Mouse (Mus musculus): ENCODE measurements around the gene Sec22b. TPM values are rescaled to one million over a fixed set of nuclear protein-coding genes. Genes with fewer than 3 reads are reported as not detected.
A peak's percentile ranks its signal among the peaks of the same experiment; 100 is the strongest.

The Sec22b gene
- total and polyA plus RNA-seq, 2 experiments, result 26.3 to 35.3 TPM

GRCm38 (mm10) chr3:97866696-97867095 lies 34.3 kb upstream of the Sec22b start:
- WGBS, result 19% methylated on average over 4 of the region's 4 CpGs
- Histone ChIP-seq H3K27me3 (ENCODE audit: control insufficient read depth, insufficient read depth, low read length) (no peaks in the 10 kb centered on the region), H3K9ac (ENCODE audit: low read depth, low read length) (peak overlapping the region; percentile 82), H3K4me3 (ENCODE audit: insufficient read depth, low read depth, low read length) (peak overlapping the region; percentile 68), H3K4me1 (ENCODE audit: control insufficient read depth, insufficient read depth, low read length) (peaks cover 13% of the 10 kb centered on the region), H3K27ac (replicated peaks; ENCODE audit: insufficient read depth, low read depth, low read length) (peak overlapping the region; percentile 89), H3K79me2 (ENCODE audit: control insufficient read depth, insufficient read depth, low read length) (peaks cover 26% of the 10 kb centered on the region), H3K36me3 (ENCODE audit: control insufficient read depth, insufficient read depth, low read length) (no peaks in the 10 kb centered on the region)
- no peak for TF ChIP-seq POLR2A (IDR thresholded peaks at IDR 0.05; ENCODE audit: extremely low read depth, insufficient read depth, low read length)
- no peak for TF ChIP-seq CTCF (IDR thresholded peaks at IDR 0.05; ENCODE audit: low read depth, low read length)
- peak; percentile 82 for DNase-seq (ENCODE audit: extremely low read depth, low read depth, low spot score)

DNA sequence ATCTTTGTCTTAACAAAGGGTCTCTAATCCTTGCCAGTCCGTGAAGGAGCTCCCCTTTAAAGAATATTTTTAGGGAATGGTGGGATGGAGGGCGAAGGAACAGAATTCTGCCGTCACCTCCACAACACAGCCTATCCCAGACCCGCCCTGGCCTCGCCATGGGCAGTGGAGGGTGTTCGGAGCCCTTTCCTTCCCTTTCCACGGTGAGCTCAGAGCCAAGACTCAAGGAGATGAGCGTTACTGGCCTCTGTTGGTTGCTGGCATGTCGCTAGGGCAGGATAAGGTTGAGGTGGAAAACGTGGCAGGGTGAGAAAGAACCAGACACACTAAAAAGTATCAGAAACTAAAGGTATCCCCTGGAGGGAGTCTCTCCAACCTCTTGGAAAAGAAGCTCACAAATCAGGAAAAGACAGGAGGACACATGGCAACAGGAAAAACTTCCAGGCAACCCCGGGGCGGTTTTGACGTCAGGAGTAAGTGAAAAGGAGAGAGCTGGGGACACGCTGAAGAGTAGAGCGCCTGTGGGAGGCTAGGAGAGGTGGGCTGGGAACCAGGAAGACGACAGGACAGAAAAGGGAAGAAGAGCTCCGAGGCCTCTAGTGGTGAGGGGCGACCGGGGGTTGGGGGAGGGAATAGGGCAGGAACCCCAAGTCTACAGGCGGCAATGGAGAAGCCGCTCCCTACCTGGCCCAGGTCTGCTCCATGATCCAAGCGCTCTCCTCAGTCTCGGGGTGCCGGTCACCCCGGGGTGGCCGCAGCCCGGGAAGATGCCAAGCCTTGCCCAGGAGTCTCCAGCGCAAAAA lies 33.6 kb upstream of the Sec22b start:
- no peaks in the 10 kb centered on the region for H3K27me3 ChIP-seq (ENCODE audit: control insufficient read depth, insufficient read depth, low read length)
- H3K27ac ChIP-seq (replicated peaks; ENCODE audit: insufficient read depth, low read depth, low read length), result peak overlapping the region; percentile 70
- peak; percentile 55 for DNase-seq (ENCODE audit: extremely low read depth, low read depth, low spot score)
- 2% methylated on average over 28 of the region's 28 CpGs for WGBS
- no peaks in the 10 kb centered on the region for H3K36me3 ChIP-seq (ENCODE audit: control insufficient read depth, insufficient read depth, low read length)
- peak overlapping the region; percentile 68 for H3K4me3 ChIP-seq (ENCODE audit: insufficient read depth, low read depth, low read length)
- H3K9ac ChIP-seq (ENCODE audit: low read depth, low read length), result peak overlapping the region; percentile 82
- no peak for TF ChIP-seq POLR2A (IDR thresholded peaks at IDR 0.05; ENCODE audit: extremely low read depth, insufficient read depth, low read length)
- TF ChIP-seq CTCF (IDR thresholded peaks at IDR 0.05; ENCODE audit: low read depth, low read length), result no peak
- H3K79me2 ChIP-seq (ENCODE audit: control insufficient read depth, insufficient read depth, low read length), result peaks cover 20% of the 10 kb centered on the region
- H3K4me1 ChIP-seq (ENCODE audit: control insufficient read depth, insufficient read depth, low read length), result peaks cover 10% of the 10 kb centered on the region

- 3% methylated on average over 42 of the region's 42 CpGs for WGBS
- Histone ChIP-seq H3K9ac (ENCODE audit: low read depth, low read length) (peak overlapping the region; percentile 82), H3K27me3 (ENCODE audit: control insufficient read depth, insufficient read depth, low read length) (no peaks in the 10 kb centered on the region), H3K79me2 (ENCODE audit: control insufficient read depth, insufficient read depth, low read length) (peaks cover 16% of the 10 kb centered on the region), H3K36me3 (ENCODE audit: control insufficient read depth, insufficient read depth, low read length) (no peaks in the 10 kb centered on the region), H3K4me1 (ENCODE audit: control insufficient read depth, insufficient read depth, low read length) (peaks cover 9% of the 10 kb centered on the region), H3K4me3 (ENCODE audit: insufficient read depth, low read depth, low read length) (peak overlapping the region; percentile 68), H3K27ac (replicated peaks; ENCODE audit: insufficient read depth, low read depth, low read length) (peak overlapping the region; percentile 70)
- peak; percentile 86 for DNase-seq (ENCODE audit: extremely low read depth, low read depth, low spot score)
- TF ChIP-seq CTCF (IDR thresholded peaks at IDR 0.05; ENCODE audit: low read depth, low read length) (no peak), POLR2A (IDR thresholded peaks at IDR 0.05; ENCODE audit: extremely low read depth, insufficient read depth, low read length) (peak; percentile 85)
These were observed 32.8 kb upstream of the Sec22b start for GRCm38 (mm10) chr3:97868024-97868689.

DNA sequence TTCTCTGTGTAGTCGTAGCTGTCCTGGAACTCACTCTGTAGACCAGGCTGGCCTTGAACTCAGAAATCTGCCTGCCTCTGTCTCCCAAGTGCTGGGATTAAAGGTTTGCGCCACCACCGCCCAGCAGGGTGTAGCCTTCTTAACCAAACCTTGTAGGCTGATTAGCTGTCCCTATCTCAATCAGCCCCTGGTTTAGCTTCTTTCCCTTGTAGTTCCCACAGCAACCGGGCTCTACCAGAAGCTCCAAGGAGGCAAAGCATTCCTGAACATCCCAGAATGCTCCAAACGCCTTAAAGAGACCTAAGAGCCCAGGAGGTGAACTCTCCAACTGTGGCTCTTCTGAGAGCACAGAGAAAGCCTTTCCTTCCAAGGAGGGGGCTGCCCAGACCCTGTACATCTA lies 32.3 kb upstream of the Sec22b start:
- no peak for DNase-seq (ENCODE audit: extremely low read depth, low read depth, low spot score)

GRCm38 (mm10) chr3:97869730-97870129 lies 31.3 kb upstream of the Sec22b start:
- no peak overlapping the region for H3K27ac ChIP-seq (replicated peaks; ENCODE audit: insufficient read depth, low read depth, low read length)
- WGBS, result 82% methylated on average over 4 of the region's 4 CpGs
- H3K27me3 ChIP-seq (ENCODE audit: control insufficient read depth, insufficient read depth, low read length), result no peaks in the 10 kb centered on the region
- H3K36me3 ChIP-seq (ENCODE audit: control insufficient read depth, insufficient read depth, low read length), result no peaks in the 10 kb centered on the region
- no peak for DNase-seq (ENCODE audit: extremely low read depth, low read depth, low spot score)
- H3K79me2 ChIP-seq (ENCODE audit: control insufficient read depth, insufficient read depth, low read length), result peaks cover 15% of the 10 kb centered on the region
- no peak for TF ChIP-seq CTCF (IDR thresholded peaks at IDR 0.05; ENCODE audit: low read depth, low read length)
- TF ChIP-seq POLR2A (IDR thresholded peaks at IDR 0.05; ENCODE audit: extremely low read depth, insufficient read depth, low read length), result no peak
- no peak overlapping the region for H3K4me3 ChIP-seq (ENCODE audit: insufficient read depth, low read depth, low read length)
- H3K4me1 ChIP-seq (ENCODE audit: control insufficient read depth, insufficient read depth, low read length), result peaks cover 9% of the 10 kb centered on the region
- H3K9ac ChIP-seq (ENCODE audit: low read depth, low read length), result no peak overlapping the region

More for the DNA sequence above, 32.3 kb upstream of the Sec22b start:
- Histone ChIP-seq H3K4me3 (ENCODE audit: insufficient read depth, low read depth, low read length) (no peak overlapping the region), H3K4me1 (ENCODE audit: control insufficient read depth, insufficient read depth, low read length) (peaks cover 9% of the 10 kb centered on the region), H3K36me3 (ENCODE audit: control insufficient read depth, insufficient read depth, low read length) (no peaks in the 10 kb centered on the region), H3K9ac (ENCODE audit: low read depth, low read length) (no peak overlapping the region), H3K79me2 (ENCODE audit: control insufficient read depth, insufficient read depth, low read length) (peaks cover 16% of the 10 kb centered on the region), H3K27me3 (ENCODE audit: control insufficient read depth, insufficient read depth, low read length) (no peaks in the 10 kb centered on the region), H3K27ac (replicated peaks; ENCODE audit: insufficient read depth, low read depth, low read length) (no peak overlapping the region)
- 65% methylated on average over 5 of the region's 5 CpGs for WGBS
- no peak for TF ChIP-seq POLR2A (IDR thresholded peaks at IDR 0.05; ENCODE audit: extremely low read depth, insufficient read depth, low read length)

- TF ChIP-seq POLR2A (IDR thresholded peaks at IDR 0.05; ENCODE audit: extremely low read depth, insufficient read depth, low read length) (no peak), CTCF (IDR thresholded peaks at IDR 0.05; ENCODE audit: low read depth, low read length) (no peak)
- Histone ChIP-seq H3K36me3 (ENCODE audit: control insufficient read depth, insufficient read depth, low read length) (no peaks in the 10 kb centered on the region), H3K27ac (replicated peaks; ENCODE audit: insufficient read depth, low read depth, low read length) (no peak overlapping the region), H3K9ac (ENCODE audit: low read depth, low read length) (no peak overlapping the region), H3K79me2 (ENCODE audit: control insufficient read depth, insufficient read depth, low read length) (no peaks in the 10 kb centered on the region), H3K27me3 (ENCODE audit: control insufficient read depth, insufficient read depth, low read length) (no peaks in the 10 kb centered on the region), H3K4me1 (ENCODE audit: control insufficient read depth, insufficient read depth, low read length) (no peaks in the 10 kb centered on the region), H3K4me3 (ENCODE audit: insufficient read depth, low read depth, low read length) (no peak overlapping the region)
- DNase-seq (ENCODE audit: extremely low read depth, low read depth, low spot score), result no peak
- 67% methylated on average over 5 of the region's 5 CpGs for WGBS
These were observed 26.2 kb upstream of the Sec22b start for GRCm38 (mm10) chr3:97874777-97875176.

All from liver, adult 2 months (tissue).